Mouse (Mus musculus) urinary bladder, adult 18-20 months (tissue): Measurements from ENCODE around the gene Amdhd1.
A peak's percentile ranks its signal among the peaks of the same experiment; 100 is the strongest.
"Not testable (repeated sequence)": the region's sequence is repeated elsewhere in the genome, so short reads cannot be mapped to it uniquely, and the experiment has no call there.

Experiments used
- DNase-seq, 2 experiments: peaks; one replicate each; pipeline ENCODE4 v3.0.0; 2022; ENCODE audit warnings: low spot score in 2 of 2, mixed read lengths in 2 of 2

The Amdhd1 gene

DNA sequence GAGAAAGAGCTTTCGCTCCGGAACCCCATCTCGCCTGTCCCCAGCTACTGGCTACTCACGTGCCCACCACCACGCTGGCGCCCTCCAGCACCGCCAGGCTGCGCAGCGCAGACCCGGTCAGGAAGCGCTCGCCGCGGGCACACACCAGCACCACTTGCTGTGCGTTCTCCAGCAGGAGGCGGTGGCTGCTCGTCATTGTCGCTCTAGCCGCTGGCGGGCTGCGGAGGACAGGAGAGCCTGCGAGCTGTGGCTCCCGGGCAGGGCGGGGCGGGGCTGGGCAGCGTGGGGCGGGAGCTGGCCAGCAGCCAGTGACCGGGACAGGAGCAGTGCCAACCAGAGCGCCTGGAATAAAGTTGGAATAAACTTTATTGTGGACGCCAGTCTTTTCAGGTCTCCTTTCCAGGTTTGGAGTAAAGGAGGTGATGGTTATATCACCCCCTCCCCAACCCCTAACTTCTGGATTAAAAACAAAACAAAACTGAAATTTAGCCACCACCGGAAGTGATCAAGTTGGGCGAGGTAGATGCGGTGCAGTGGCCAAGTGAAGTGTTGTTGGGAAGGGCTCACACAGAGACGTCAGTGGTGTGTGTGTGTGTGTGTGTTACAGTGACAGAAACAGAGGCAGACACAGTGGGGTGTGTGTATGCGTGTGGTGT is at the start of gene Amdhd1:
TSS of gene Amdhd1 (minus strand) at position 259 of the 656 bp plus-strand sequence.
- DNase-seq: peak; percentile 68 to 70

DNA sequence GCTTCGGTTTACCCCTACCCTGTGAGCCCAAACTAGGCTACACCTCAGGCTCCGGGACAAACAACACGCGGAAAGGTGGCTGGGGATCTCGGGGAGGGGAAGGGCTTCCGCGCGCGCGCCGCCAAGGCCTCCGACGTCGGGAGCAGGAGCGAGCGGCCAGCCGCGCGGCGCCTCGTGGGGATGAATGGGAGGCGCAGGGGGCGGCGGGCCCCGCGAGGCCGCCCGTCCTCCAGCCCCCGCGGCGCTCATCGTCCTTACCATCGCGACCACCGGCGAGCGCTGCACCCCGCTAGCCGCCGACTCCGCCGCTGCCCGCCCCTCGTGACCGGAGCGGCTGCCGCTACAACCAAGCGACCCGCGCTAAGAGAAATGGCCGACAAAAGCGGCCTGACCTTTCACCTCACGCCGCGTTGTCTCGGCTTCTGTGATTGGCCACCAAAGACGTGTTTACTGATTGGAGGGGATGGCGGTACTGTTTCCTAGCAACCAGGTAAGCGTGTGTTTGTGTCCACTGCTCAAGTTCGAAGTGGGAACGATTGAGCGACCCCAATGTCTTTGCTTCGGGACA is 49.5 kb upstream of the Amdhd1 start, which contains the start of gene Snrpf:
TSS of gene Snrpf (minus strand) at position 426 of the 568 bp plus-strand sequence.
- peak; percentile 89 to 92 for DNase-seq

DNA sequence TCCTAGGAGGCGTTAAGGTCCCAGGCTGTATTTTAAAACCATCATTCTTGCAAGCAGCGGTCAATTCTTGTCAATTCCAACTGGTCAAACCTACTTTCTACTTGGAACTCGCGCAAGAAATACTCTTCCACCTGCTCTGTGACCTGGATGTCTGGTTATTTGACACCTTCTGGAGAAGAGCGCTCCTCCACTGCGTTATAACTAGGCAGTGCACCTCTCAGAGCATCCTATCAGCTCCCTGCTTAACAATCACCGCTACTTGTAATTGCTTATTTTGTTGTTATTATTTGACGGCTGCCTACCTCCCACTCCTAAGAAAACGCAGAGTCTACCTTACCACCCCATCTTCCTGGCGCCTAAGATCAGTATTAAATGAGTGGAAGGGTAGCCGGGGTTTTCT is 49.0 kb upstream of the Amdhd1 start:
- no peak for DNase-seq

DNA sequence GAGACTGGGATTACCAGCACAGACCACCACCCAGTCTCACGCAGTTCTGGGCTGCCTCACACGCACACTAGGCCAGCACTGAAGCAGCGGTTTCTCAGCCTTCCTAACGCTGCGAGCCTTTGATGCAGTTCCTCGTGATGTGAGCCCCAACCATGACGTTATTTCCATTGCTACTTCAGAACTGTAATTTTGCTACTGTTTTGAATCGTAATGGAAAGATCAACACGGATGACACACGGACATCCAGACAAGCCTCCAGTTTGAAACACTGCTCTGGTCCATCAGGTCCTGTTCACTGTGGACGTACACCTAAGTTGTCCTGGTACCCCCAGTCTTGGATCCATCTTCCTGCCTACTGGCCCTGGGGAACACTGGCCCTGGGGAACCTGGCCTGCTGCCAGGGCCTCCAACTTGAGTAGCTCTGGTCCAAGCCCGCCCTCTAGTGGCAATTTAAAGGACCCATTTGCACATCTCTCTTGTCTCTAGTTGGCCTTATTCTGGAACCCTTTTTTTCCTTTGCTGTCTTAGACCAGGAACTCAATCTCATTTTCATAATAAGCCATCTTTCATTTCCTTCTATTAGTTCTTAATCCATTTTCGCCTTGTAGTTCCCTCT is 37.5 kb upstream of the Amdhd1 start:
- DNase-seq: peak; percentile 40 to 49

DNA sequence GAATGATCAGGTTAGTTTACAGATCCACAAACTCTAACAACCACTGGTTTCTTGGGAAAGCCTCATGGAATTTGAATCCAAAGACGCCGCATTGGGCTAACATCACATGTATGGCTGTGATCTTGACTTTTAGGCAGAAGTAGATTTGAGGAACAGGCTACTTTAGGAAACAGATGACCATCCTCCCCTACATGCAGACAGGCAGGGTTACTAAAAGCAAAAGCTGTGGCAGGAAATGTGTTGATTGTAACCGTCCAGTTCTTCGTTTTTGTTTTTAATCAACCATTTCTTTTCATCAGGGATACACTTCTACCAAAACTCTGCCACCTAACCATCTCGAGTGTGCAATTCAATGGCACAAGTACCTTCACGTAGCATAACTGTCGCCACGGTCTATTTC is 36.1 kb upstream of the Amdhd1 start:
- no peak for DNase-seq

DNA sequence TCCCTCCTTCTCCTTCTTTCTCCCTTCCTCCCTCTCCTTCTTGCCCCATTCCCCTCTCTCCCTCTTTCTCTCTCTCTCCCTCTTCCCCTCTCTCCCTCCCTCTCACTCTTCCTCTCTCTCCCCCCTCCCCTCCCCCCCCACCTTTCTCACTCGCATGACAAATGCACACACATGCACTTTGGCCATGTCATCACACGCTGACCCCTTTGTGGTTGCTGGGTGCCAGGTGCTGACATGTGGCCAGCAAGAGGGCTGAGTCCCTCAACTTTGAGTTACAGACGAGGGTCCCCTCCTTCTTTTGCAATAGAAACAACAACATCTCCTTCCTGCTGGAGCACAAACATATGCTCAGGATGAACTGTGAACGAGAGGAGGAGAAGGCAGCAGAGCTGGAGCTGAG is 35.1 kb upstream of the Amdhd1 start:
- DNase-seq: no peak

DNA sequence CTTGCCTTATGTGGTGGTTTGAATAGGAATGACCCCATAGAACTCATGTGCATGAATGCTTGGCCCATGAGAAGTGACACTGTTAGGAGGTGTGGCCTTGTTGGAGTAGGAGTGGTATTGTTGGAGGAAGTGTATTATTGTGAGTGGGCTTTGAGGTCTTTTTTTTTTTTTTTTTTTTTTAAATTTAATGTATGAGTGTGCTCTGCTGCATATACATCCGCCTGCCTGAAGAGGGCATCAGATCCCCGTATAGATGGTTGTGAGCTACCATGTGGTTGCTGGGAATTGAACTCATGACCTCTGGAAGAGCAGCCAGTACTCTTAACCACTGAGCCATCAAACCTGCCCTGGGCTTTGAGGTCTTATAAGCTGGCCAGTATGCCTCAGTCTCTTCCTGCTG is 32.4 kb upstream of the Amdhd1 start:
- DNase-seq: no peak

DNA sequence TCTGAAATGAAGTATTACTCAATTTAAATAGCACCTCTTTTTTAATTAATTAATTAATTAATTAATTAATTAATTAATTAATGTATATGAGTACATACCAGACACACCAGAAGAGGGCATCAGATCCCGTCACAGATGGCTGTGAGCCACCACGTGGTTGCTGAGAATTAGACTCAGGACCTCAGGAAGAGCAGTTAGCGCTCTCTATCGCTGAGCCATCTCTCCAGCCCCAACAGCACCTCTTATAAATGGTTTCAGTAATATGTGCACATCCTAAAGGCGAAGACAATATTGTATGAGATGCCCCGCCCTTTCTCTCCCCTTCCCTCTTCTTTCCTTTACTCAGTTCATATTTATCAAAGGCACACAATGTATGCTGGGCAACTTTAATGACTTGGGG is 28.8 kb upstream of the Amdhd1 start:
- DNase-seq: no peak

DNA sequence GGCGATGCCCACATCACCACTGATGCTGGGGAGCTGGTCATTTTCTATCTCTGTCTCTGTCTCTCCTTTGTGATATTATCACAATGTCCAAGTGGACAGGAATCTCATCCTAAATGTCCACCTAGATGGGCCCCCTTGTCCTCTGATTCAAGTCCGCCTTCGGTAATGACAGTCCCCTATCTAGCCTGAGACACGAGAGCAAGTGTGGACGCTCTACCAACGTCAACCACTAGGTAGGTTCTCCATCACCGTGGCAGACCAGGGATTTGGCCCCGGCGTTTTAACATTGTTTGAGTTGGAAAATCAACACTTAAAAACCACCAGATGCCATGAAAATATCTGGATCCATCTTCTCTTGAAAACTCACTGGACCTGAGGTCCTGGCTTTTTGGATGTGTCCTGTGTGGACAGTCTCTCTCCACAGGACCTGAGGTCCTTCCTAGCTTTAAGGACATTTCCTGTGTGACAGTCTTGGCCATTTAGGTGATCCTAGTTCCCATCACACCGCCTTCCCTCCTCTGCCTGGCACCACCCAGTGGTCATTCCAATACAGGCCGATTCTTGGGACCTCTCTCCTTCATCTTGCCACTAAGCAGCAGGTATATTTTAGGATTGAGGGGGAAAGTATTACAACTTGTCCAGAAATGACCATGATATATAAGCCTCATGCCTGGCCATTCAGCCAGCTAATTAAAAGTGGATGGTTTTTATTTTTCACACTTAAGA is 28.2 kb upstream of the Amdhd1 start:
- DNase-seq: no peak

DNA sequence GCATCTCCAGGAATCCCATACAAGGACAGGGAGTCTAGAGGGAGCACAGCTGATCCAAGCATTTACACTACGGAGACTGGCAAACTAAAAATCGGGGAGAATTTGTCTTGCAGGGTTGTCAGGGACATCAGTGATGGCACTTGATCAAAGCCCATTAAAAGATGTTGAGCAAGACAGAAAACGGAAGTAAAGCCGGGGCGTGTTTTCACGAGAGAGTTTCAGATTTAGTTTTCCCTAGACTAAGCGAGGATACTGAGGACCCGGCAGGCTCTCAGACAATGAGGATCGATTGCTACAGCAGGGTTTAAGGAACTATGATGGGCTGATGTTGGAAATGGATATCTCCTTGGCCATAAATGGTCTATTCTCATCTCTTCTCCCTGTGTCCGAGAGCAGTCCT is 27.2 kb upstream of the Amdhd1 start:
- DNase-seq: no peak

DNA sequence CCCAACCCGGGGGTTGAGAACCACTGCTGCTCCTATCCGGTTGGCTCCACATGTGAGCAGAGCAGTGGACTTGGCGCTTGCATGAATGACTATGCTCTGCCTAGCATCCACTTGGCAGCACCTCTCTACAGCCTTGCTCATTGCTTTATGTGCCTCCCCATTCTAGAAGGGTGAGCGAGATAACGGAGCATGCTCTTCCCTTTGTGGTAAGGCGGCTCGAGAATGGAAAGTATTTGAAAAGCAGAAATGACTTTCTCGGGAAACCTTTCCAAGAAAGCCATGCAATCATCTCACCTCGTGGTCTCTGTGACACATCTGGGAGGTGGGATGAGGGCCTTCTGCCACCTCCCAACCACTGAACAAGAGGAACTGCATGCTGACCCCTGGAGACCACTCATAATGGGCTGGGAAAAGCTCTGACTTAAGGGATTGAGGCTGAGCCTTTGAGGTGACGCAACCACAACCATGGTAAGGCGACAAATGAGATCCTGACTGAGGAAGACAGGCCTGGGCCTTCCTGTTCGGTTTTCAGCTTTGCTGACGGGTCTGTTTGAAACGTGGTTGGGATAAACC is 24.8 kb upstream of the Amdhd1 start:
- no peak for DNase-seq

DNA sequence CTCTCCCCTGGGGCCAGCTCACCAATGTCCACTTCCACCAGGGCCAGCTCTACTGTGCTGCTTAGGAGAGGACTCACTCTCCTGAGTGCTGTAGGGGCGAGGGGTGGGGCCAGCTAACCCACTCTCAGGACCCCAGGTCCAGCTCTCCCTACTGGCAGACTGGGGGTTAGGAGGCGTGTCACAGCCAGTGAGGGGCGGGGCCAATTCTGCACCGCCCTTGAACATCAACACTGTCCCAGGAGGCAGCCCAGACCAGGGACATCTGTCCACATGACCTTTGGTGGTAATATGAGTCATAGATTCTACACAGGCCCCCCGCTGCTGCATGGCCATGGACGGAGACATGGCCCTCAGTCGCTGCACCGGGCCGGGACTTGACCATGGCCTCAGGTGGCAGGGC is 20.0 kb upstream of the Amdhd1 start:
- DNase-seq: no peak

DNA sequence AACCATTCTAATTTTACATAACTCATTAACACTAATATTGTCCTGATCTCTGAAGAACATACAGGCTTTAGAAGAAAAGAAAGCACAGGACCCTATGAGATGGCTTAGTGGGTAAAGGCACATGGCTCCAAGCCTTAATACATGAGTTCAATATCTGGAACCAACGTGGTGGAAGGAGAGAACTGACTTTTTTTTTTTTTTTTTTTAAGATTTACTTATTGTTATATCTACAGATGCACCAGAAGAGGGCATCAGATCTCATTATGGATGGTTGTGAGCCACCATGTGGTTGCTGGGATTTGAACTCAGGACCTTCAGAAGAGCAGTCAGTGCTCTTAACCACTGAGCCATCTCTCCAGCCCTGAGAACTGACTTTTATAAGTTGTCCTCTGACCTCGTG is 18.1 kb upstream of the Amdhd1 start:
- not testable (repeated sequence) for DNase-seq

DNA sequence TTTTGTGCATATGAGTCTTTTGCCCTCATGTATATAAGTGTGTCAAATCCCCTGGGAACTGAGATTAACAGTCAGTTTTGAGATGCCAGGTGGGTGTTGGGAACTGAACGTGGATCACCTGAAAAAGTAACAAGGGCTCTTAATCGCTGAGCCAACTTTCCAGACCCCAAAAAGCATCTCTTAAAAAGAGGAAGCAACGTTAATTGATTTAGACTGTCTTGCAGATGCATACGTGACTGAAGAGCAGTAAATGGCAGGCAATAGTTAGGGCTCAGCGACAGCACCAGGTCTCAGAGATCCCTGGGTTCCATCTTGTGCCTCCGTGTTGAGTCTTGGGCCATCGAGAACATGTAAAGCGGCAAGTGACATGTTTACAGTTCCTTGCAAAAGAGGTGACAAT is 12.8 kb upstream of the Amdhd1 start:
- no peak for DNase-seq

DNA sequence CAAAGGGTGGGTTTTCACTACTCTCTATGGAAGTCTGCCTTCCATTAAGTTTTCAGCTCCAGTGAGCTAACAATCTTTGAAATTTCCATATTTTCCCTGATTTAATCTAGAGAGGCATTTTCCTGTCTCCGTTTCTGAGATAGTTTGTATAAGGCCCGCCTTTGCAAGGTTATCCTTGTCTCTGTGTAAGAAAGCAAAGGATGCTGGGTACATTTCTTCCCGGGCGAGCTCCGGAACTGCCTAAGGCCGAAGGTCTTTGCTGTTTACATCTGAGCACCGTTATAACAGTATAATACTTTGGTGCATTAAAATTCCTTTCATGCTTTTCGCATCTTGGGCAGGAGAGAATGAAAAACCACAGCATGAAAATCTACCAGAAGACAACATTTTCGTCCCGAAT is 10.0 kb upstream of the Amdhd1 start:
- DNase-seq: no peak

DNA sequence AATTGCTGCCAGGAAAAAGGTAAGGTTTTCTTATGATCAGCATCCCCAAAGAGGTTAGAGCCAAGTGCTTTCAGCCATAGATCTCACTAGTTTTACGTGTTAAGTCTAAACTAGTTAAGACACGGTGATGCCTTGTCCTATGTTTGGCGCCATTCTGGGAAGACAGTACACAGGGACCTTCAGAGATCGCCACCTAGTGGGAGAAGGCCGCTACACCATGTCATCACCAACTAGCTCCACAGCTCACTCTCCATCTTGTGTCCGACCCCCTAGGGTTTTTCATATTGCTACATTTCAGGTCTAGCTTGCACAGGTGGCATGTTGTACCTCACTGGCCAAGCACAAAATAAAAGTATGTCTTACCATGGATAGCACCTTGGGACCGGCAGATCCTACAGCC is 9.2 kb upstream of the Amdhd1 start:
- DNase-seq: peak; percentile 44 to 53

DNA sequence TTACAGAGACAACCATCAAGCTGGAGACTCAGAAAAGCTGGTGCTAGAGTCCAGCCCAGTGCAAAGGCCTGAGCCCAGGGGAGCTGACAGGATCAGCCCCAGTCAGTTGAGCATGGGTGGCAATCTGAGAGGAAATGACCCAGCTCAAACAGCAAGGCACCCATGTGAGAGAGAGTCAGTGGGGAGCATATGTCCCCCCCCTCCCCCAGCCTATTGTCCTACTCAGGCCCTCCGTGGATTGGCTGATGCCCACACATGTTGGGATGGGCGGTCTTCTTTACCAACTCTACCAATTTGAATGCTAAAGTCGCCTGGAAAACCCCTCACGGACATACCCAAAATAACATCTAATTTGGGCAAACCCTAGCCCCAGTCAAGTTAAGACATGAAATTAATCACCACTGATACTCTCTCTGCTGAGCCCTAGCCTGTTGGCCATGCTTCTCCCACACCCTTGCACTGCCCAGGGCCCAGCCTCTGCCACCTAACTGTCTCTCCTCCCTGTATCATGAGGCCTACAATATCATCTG is 8.0 kb upstream of the Amdhd1 start:
- DNase-seq: no peak

DNA sequence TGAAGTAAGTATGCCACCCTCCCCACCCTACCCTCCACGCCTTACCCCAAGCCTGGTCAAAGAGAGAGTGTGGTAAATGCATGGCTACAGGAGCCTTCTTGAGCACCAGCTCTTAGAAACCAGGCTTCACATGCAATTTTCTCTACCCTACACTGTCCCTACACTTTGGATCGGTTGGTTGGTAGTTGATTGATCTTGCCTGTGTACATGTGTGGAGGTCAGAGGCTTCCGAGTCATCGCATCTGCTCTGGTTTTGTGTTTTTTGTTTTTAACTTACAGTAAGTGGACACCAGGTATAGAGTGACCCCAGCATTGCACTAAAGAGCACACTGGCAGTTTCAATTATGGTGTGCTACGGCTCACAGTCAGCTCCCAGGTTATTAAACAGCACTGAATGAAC is 4.3 kb upstream of the Amdhd1 start:
- no peak for DNase-seq

DNA sequence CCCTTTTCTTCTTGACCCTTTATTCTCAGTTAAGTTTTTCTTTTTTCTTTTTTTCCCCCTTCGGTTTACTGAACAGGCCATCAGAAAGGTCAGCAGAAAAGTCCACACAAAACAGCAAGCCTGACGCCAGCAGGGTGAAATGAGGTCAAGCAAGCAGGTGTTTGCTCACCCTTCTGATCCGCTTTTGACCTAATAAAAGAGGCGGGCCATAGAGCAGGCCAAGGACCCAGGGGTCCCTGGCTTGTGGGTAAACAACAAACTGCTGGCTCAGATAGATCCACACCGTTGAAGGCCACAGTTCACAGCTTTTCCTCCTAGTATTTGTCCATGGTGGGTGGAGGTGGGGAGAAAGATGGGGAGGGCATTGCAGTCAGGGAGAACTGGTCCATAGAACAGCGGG is 3.3 kb upstream of the Amdhd1 start:
- no peak for DNase-seq

DNA sequence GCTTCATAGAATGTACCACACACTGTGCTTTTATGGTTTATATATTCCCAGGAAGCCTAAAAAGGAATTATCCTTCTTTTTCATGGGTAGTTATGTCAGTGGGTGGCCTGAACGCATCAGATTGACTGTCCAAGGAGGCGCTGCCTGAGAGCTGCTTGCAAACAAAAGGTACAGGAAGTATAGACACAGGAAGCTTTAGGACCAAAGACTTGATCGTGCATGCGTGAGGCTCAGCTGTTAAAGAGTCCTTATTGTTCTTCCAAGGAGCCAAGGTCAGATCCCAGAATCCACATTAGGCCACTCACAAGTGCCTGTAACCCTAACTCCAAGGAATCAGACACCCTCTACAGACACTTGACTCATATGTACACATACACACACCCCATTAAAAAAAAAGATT is 2.5 kb upstream of the Amdhd1 start:
- DNase-seq: no peak

DNA sequence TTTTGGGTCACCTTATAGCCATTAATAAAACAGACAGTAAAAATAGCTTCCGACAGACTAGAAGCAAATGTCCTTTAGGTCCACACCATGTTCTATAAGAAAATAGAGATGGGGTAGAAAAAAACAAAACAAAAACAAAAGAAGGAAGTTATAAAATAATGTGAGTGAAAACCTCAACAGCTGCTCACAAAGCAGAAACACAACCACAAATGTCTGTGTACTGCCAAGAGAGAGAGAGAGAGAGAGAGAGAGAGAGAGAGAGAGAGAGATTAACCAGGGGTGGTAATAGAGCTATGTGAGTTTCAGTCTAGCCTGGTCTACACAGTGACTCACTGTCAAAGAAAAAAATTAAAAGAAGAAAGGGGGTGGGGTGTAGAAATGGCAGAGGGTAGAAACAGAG is 1.8 kb upstream of the Amdhd1 start:
- no peak for DNase-seq
